Mouse (Mus musculus) olfactory bulb, adult 2 months (tissue): ENCODE data around the gene Rps6kb2.

Experiments
- CTCF ChIP-seq: fragments of 200-500 bp; IDR thresholded peaks from 2 replicates; pipeline ENCODE4 v1.5.1; 2012; ENCODE audit warnings: low read depth, mild to moderate bottlenecking, low read length, moderate library complexity; ENCODE audit not compliant: insufficient read depth
- POLR2A ChIP-seq: fragments of 200-500 bp; IDR thresholded peaks from 2 replicates; pipeline ENCODE4 v1.6.1; 2012; ENCODE audit warnings: mild to moderate bottlenecking, low read depth, low read length, moderate library complexity; ENCODE audit not compliant: insufficient read depth

GRCm38 (mm10) chr19:4146366-4147021 is 16.7 kb downstream of the Rps6kb2 start:
- TF ChIP-seq CTCF (no peak), POLR2A (no peak)
